Comparison of ENCODE assay signal across 9 mouse cellular contexts in the genomic region with DNA sequence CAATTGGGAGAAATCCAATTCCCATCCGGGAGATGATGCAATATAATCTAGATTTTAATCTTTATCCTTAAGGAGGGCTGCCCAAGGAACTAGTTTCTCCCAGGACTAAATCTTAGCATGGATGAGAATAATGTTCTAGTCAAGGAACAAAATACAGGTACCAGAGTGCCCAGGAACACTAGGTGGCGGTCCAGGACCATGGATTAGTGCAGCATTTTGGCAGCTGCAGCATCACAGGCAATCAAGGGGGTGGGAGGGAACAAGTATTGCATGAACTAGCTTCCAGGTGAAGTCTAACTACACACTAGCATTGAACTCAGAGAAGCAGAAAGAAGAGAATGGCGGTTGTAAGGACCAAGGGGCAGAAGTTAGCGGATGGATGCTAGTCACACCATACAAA. TPM values are rescaled to one million over a fixed set of nuclear protein-coding genes. Genes with fewer than 3 reads are reported as not detected.
DNase-seq lines count a peak whose midpoint lies in the region; ATAC-seq and TF ChIP-seq lines count a peak whose summit lies in the region.
"Had no signal": no experiment of that assay in that cellular context is flagged by ENCODE, and none has a peak within 500 bp of the region (broad histone marks: within the 10 kb centered on the region; RNA-seq: fewer than 3 reads in every experiment).

No protein-coding gene starts in this region.

- H3K4me2 ChIP-seq in midbrain, embryonic 11.5 days: no peak overlapping the region

- no peaks in the 10 kb centered on the region for H3K36me3 ChIP-seq in midbrain, embryonic 10.5 days
- H3K36me3 ChIP-seq in midbrain, embryonic 11.5 days (ENCODE audit: control insufficient read depth, insufficient read depth, low read length): no peaks in the 10 kb centered on the region

- no peak overlapping the region for H3K9ac ChIP-seq in midbrain, embryonic 11.5 days (ENCODE audit: low read length)

- H3K4me1 ChIP-seq in midbrain, embryonic 10.5 days: no peaks in the 10 kb centered on the region
- H3K4me1 ChIP-seq in midbrain, embryonic 11.5 days (ENCODE audit: control insufficient read depth, insufficient read depth, low read length): no peaks in the 10 kb centered on the region
- H3K4me1 ChIP-seq in cortical plate, adult 2 months (ENCODE audit: control insufficient read depth, insufficient read depth, low read length): no peaks in the 10 kb centered on the region

- no peaks in the 10 kb centered on the region for H3K9me3 ChIP-seq in midbrain, embryonic 10.5 days (replicated peaks)
- H3K9me3 ChIP-seq in midbrain, embryonic 11.5 days (ENCODE audit: control insufficient read depth, low read length): no peaks in the 10 kb centered on the region

- 60% methylated on average over 4 of the region's 4 CpGs for WGBS in midbrain, embryonic 10.5 days
- 55% methylated on average over 4 of the region's 4 CpGs for WGBS in midbrain, embryonic 11.5 days

- no peak for ATAC-seq in midbrain, embryonic 11.5 days (ENCODE audit: low FRiP score)

- no peak overlapping the region for H3K4me3 ChIP-seq in midbrain, embryonic 10.5 days
- no peak overlapping the region for H3K4me3 ChIP-seq in midbrain, embryonic 11.5 days (ENCODE audit: low read depth, low read length)
- H3K4me3 ChIP-seq in cortical plate, adult 2 months (ENCODE audit: insufficient read depth, low read length): no peak overlapping the region

- no peak overlapping the region for H3K27ac ChIP-seq in midbrain, embryonic 10.5 days (replicated peaks)
- no peak overlapping the region for H3K27ac ChIP-seq in midbrain, embryonic 11.5 days (ENCODE audit: low read depth, low read length)
- H3K27ac ChIP-seq in cortical plate, adult 2 months (ENCODE audit: insufficient read depth, low read length): no peak overlapping the region

- no peaks in the 10 kb centered on the region for H3K27me3 ChIP-seq in midbrain, embryonic 10.5 days (ENCODE audit: low read depth, poor library complexity, severe bottlenecking)
- no peaks in the 10 kb centered on the region for H3K27me3 ChIP-seq in midbrain, embryonic 11.5 days (ENCODE audit: control insufficient read depth, insufficient read depth, low read length)

- peak; percentile 3 for DNase-seq in cerebellum, adult 9-10 months
- no peak for DNase-seq in cerebellum, adult 8-10 months
- DNase-seq in midbrain, embryonic 10.5 days (ENCODE audit: low spot score): peak; percentile 25
- no peak for DNase-seq in midbrain, embryonic 11.5 days (ENCODE audit: low spot score, missing footprints)
- DNase-seq in layer of hippocampus, postnatal 14 days (ENCODE audit: low spot score in 2 of 2): peak; percentile 9 to 33
- DNase-seq in retina, postnatal 7 days (ENCODE audit: low read depth, low spot score): peak; percentile 6
- DNase-seq in c-Kit-positive CD71-positive TER-119-positive erythroid progenitor cells, embryonic 14.5 days (ENCODE audit: low spot score): no peak

- TF ChIP-seq POLR2A in cortical plate, adult 2 months (IDR thresholded peaks at IDR 0.05; ENCODE audit: extremely low read depth, insufficient read depth, low read length): no peak

- peak; percentile 66 for TF ChIP-seq CTCF in cortical plate, adult 2 months (IDR thresholded peaks at IDR 0.05; ENCODE audit: extremely low read depth, insufficient read depth, low read length)

RNA-seq across cellular contexts. Expression of a gene that starts 12.2 kb away (rescaled TPM):
- polyA plus RNA-seq in midbrain, embryonic 10.5 days (2016; fragmentation: Nextera tagmentation; extraction: Ambion mirVana): not detected in 2 replicates
- not detected in 2 replicates for polyA plus RNA-seq in midbrain, embryonic 11.5 days (2014; fragmentation: Nextera tagmentation; extraction: Ambion mirVana)
- polyA plus RNA-seq in cortical plate, adult 2 months (2012; rRNA removed): not detected in 2 replicates
- total RNA-seq in layer of hippocampus, postnatal 14 days (2021): not detected
- polyA plus RNA-seq: heart, embryonic 16.5 days had no signal

RNA-seq across cellular contexts. Expression of a gene that starts 12.6 kb away (rescaled TPM):
- not detected in 2 replicates for polyA plus RNA-seq in midbrain, embryonic 10.5 days (2016; fragmentation: Nextera tagmentation; extraction: Ambion mirVana)
- polyA plus RNA-seq in midbrain, embryonic 11.5 days (2014; fragmentation: Nextera tagmentation; extraction: Ambion mirVana): not detected in 2 replicates
- not detected in 2 replicates for polyA plus RNA-seq in cortical plate, adult 2 months (2012; rRNA removed)
- total RNA-seq in layer of hippocampus, postnatal 14 days (2021): not detected
- polyA plus RNA-seq: heart, embryonic 16.5 days had no signal

Comparison
In these comparisons a context has a peak if more than half of its experiments do, and no peak if none do; other contexts are left out.
1. DNase-seq: peak in cerebellum, adult 9-10 months (single experiment), midbrain, embryonic 10.5 days (single experiment), layer of hippocampus, postnatal 14 days (2 of 2) and retina, postnatal 7 days (single experiment); none in cerebellum, adult 8-10 months (single experiment), midbrain, embryonic 11.5 days (single experiment) and c-Kit-positive CD71-positive TER-119-positive erythroid progenitor cells, embryonic 14.5 days (single experiment).